In the genomic region with DNA sequence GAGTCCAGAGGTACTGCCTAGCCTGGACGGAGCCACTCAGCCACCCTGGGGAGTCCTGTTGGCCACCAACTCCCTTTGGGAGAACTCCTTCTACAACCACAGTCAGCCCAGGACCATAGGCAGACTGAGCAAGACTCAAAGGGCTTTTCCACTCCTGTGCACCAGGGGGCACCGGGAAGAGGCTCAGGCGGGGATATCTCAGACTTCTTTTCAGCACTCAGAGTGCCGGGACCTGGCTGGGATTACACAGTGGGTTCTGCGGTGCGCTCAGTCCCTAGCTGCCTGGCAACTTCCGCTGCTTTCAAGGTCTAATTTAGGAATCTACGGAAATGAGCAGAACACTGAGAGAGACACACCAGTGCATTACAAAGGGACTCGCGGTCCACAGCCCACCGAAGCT, we compare ENCODE assay signal across 8 mouse cellular contexts.
A peak's percentile ranks its signal among the peaks of the same experiment; 100 is the strongest.
DNase-seq lines count a peak whose midpoint lies in the region; ATAC-seq and TF ChIP-seq lines count a peak whose summit lies in the region.

No protein-coding gene starts in this region.

- no peak overlapping the region for H3K27ac ChIP-seq in heart, embryonic 13.5 days (replicated peaks)
- H3K27ac ChIP-seq in testis, adult 2 months (ENCODE audit: control insufficient read depth, insufficient read depth, low read depth, low read length): no peak overlapping the region

- H3K36me3 ChIP-seq in heart, embryonic 13.5 days: no peaks in the 10 kb centered on the region
- H3K36me3 ChIP-seq in testis, adult 2 months (ENCODE audit: control insufficient read depth, insufficient read depth, low read length): no peaks in the 10 kb centered on the region

- WGBS in lung, adult 2 months: 14% methylated on average over 11 of the region's 11 CpGs
- WGBS in heart, embryonic 13.5 days: 11% methylated on average over 11 of the region's 11 CpGs

- no peak overlapping the region for H3K4me3 ChIP-seq in lung, adult 2 months (replicated peaks; ENCODE audit: extremely low read depth, low read depth, low read length)
- H3K4me3 ChIP-seq in heart, embryonic 13.5 days: peak overlapping the region; percentile 16
- H3K4me3 ChIP-seq in testis, adult 2 months (ENCODE audit: control insufficient read depth, low read depth, low read length): no peak overlapping the region

- H3K4me1 ChIP-seq in lung, adult 2 months (ENCODE audit: control insufficient read depth, insufficient read depth, low read length): no peaks in the 10 kb centered on the region
- peaks cover 18% of the 10 kb centered on the region; the same call in 1 of the 2 replicates for H3K4me1 ChIP-seq in heart, embryonic 13.5 days
- H3K4me1 ChIP-seq in testis, adult 2 months (ENCODE audit: control insufficient read depth, insufficient read depth, low read length): no peaks in the 10 kb centered on the region; the same call in 1 of the 2 replicates

- no peak overlapping the region for H3K9ac ChIP-seq in heart, embryonic 13.5 days

- TF ChIP-seq CTCF in lung, adult 2 months (IDR thresholded peaks at IDR 0.05; ENCODE audit: insufficient read depth, low read length): peak; percentile 57
- TF ChIP-seq CTCF in brain, embryonic 14.5 days (IDR thresholded peaks at IDR 0.05; ENCODE audit: borderline replicate concordance, extremely low read depth, insufficient read depth, insufficient read length): peak; percentile 64
- TF ChIP-seq CTCF in testis, adult 2 months (IDR thresholded peaks at IDR 0.05; ENCODE audit: control insufficient read depth, insufficient read depth, insufficient replicate concordance, low read depth, low read length): 0 out of 2 replicates have a peak, but pooled peaks have one; percentile 22

- peak; percentile 9 for DNase-seq in lung, adult 2 months
- no peak for DNase-seq in lung, adult 18-20 months
- peak; percentile 71 for DNase-seq in brain, embryonic 14.5 days (ENCODE audit: low read depth)
- DNase-seq in kidney, postnatal 36 days: peak; percentile 27 to 61
- DNase-seq in mesoderm, embryonic 11.5 days (ENCODE audit: low read depth, low spot score): peak; percentile 77
- no peak for DNase-seq in urinary bladder, adult 2 months (ENCODE audit: low spot score)

- peak overlapping the region; percentile 61 for H3K4me2 ChIP-seq in heart, embryonic 13.5 days

- H3K27me3 ChIP-seq in heart, embryonic 13.5 days (replicated peaks): peaks cover 56% of the 10 kb centered on the region
- H3K27me3 ChIP-seq in testis, adult 2 months (ENCODE audit: control insufficient read depth, insufficient read depth, low read length): no peaks in the 10 kb centered on the region

- TF ChIP-seq POLR2A in lung, adult 2 months (IDR thresholded peaks at IDR 0.05; ENCODE audit: borderline replicate concordance, extremely low read depth, low read depth, low read length): no peak
- TF ChIP-seq POLR2A in brain, embryonic 14.5 days (IDR thresholded peaks at IDR 0.05; ENCODE audit: borderline replicate concordance, extremely low read depth, insufficient read depth, insufficient read length, poor library complexity, severe bottlenecking): no peak
- TF ChIP-seq POLR2A in testis, adult 2 months (IDR thresholded peaks at IDR 0.05; ENCODE audit: control insufficient read depth, low read depth, low read length): no peak

- ATAC-seq in heart, embryonic 13.5 days (ENCODE audit: extremely low read depth, insufficient number of reproducible peaks, low FRiP score, low TSS enrichment): no peak

- no peaks in the 10 kb centered on the region for H3K9me3 ChIP-seq in heart, embryonic 13.5 days

Comparison
In these comparisons a context has a peak if more than half of its experiments do, and no peak if none do; other contexts are left out.
1. DNase-seq: peak in lung, adult 2 months (single experiment), brain, embryonic 14.5 days (single experiment), kidney, postnatal 36 days (2 of 2) and mesoderm, embryonic 11.5 days (single experiment); none in lung, adult 18-20 months (0 of 2) and urinary bladder, adult 2 months (single experiment).
2. Peak in every context shown above with its lines, with median percentiles within 50 percentile points of each other: CTCF ChIP-seq.